Mouse (Mus musculus) limb, embryonic 14.5 days (tissue): ENCODE measurements around the gene Gnb1. TPM values are rescaled to one million over a fixed set of nuclear protein-coding genes. Genes with fewer than 3 reads are reported as not detected.

Experiments used
- ATAC-seq: fragments of 200-750 bp; cut with Nextera tagmentation; 2 replicates; pipeline ENCODE4 v1.8.0; 2017; ENCODE audit warnings: low read depth, moderate number of reproducible peaks, moderate TSS enrichment; ENCODE audit not compliant: low FRiP score
- DNase-seq: peaks from one replicate; pipeline ENCODE4 v3.0.0-alpha.2; 2015; ENCODE audit warnings: low spot score
- H3K27ac ChIP-seq: fragments of 300-500 bp; sonication (generic); replicated peaks from 2 replicates; pipeline ENCODE4 v1.5.1; 2014; ENCODE audit warnings: low read depth, mild to moderate bottlenecking, low read length, moderate library complexity, mixed read lengths
- H3K27me3 ChIP-seq: fragments of 300-500 bp; sonication (generic); 2 replicates; pipeline ENCODE4 v1.6.1; 2014; ENCODE audit warnings: low read length, mixed read lengths; ENCODE audit not compliant: control insufficient read depth, insufficient read depth
- H3K36me3 ChIP-seq: fragments of 300-500 bp; sonication (generic); 2 replicates; pipeline ENCODE4 v1.6.1; 2014; ENCODE audit warnings: mild to moderate bottlenecking, low read length, moderate library complexity, mixed read lengths; ENCODE audit not compliant: control insufficient read depth, insufficient read depth
- H3K4me1 ChIP-seq: fragments of 300-500 bp; sonication (generic); 2 replicates; pipeline ENCODE4 v1.6.1; 2014; ENCODE audit warnings: antibody characterized with exemption, low read length, mixed read lengths; ENCODE audit not compliant: control insufficient read depth, insufficient read depth
- H3K4me2 ChIP-seq: fragments of 300-500 bp; sonication (generic); replicated peaks from 2 replicates; pipeline ENCODE4 v1.6.1; 2014; ENCODE audit warnings: low read depth, mild to moderate bottlenecking, low read length, moderate library complexity; ENCODE audit not compliant: severe bottlenecking
- H3K4me3 ChIP-seq: fragments of 300-500 bp; sonication (generic); replicated peaks from 2 replicates; pipeline ENCODE4 v1.5.1; 2014; ENCODE audit warnings: low read length
- H3K9ac ChIP-seq: fragments of 300-500 bp; sonication (generic); 2 replicates; pipeline ENCODE4 v1.6.1; 2014; ENCODE audit warnings: mild to moderate bottlenecking, low read depth, low read length, moderate library complexity; ENCODE audit not compliant: severe bottlenecking
- H3K9me3 ChIP-seq: fragments of 300-500 bp; sonication (generic); 2 replicates; pipeline ENCODE4 v1.6.1; 2016; ENCODE audit warnings: low read length; ENCODE audit not compliant: control insufficient read depth
- POLR2A ChIP-seq: fragments of 200-500 bp; IDR thresholded peaks from 2 replicates; pipeline ENCODE4 v1.8.0; 2012; ENCODE audit warnings: inconsistent platforms, mild to moderate bottlenecking, moderate library complexity, borderline replicate concordance; ENCODE audit not compliant: insufficient read depth, insufficient read length; ENCODE audit errors: extremely low read depth
- WGBS: fragments of 180-500 bp; shearing (Covaris S2); extraction: QIAGEN DNeasy Blood & Tissue Kit; methylation state at CpG from one replicate; pipeline ENCODE4 v1.1.7; 2014; 5-methylcytosine and 5-hydroxymethylcytosine counted together
- polyA plus RNA-seq, 2 experiments: library from polyadenylated mRNA; depleted of rRNA in 1 of 2; stranded (reverse) in 1 of 2; unstranded in 1 of 2; fragments of >200 nt; fragmentation: Nextera tagmentation in 1 of 2; extraction: Ambion mirVana in 1 of 2; gene quantifications; 2 replicates each; pipeline versions ENCODE4 v1.2.1 to v1.2.3; 2012 to 2014

Gnb1 gene
- polyA plus RNA-seq, 2 experiments: 440 to 511 TPM

- no peak for TF ChIP-seq POLR2A
- no peak for DNase-seq
- H3K36me3 ChIP-seq: peaks cover 21% of the 10 kb centered on the region
- no peak for ATAC-seq
- no peak overlapping the region for H3K9ac ChIP-seq
- no peaks in the 10 kb centered on the region for H3K4me1 ChIP-seq
- H3K9me3 ChIP-seq: no peaks in the 10 kb centered on the region
- H3K27me3 ChIP-seq: no peaks in the 10 kb centered on the region
- no peak overlapping the region for H3K4me3 ChIP-seq
- WGBS: 90% methylated on average over 9 of the region's 9 CpGs
- no peak overlapping the region for H3K4me2 ChIP-seq
- H3K27ac ChIP-seq: no peak overlapping the region
These were observed 82.7 kb downstream of the Gnb1 start for GRCm38 (mm10) chr4:155573876-155574275.

GRCm38 (mm10) chr4:155574931-155575330 lies 83.8 kb downstream of the Gnb1 start:
- Histone ChIP-seq H3K27me3 (no peaks in the 10 kb centered on the region), H3K27ac (no peak overlapping the region), H3K4me2 (no peak overlapping the region), H3K36me3 (peaks cover 29% of the 10 kb centered on the region), H3K4me3 (no peak overlapping the region), H3K9me3 (no peaks in the 10 kb centered on the region), H3K9ac (no peak overlapping the region), H3K4me1 (no peaks in the 10 kb centered on the region)
- ATAC-seq (no peak), DNase-seq (no peak)
- no peak for TF ChIP-seq POLR2A
- WGBS: 88% methylated on average over 11 of the region's 11 CpGs

DNA sequence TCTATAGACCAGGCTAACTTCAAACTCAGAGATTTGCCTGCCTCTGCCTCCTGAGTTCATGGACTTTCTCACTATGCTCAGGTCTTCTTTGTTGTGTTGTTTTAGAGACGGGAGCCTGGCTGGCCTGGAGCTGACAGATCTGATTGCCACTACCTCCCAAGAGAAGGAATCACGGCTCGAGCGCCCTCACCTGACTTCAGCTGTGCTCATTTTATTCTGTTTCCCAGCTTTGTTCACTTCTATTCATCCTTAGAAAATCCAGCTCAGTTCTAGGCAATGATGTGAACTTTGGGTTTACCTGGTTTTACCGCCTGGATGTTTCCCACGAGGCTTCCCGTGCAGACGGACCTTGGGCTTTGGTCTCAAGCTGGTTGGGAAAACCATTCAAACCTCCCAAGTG lies 84.4 kb downstream of the Gnb1 start:
- no peak overlapping the region for H3K9ac ChIP-seq

DNA sequence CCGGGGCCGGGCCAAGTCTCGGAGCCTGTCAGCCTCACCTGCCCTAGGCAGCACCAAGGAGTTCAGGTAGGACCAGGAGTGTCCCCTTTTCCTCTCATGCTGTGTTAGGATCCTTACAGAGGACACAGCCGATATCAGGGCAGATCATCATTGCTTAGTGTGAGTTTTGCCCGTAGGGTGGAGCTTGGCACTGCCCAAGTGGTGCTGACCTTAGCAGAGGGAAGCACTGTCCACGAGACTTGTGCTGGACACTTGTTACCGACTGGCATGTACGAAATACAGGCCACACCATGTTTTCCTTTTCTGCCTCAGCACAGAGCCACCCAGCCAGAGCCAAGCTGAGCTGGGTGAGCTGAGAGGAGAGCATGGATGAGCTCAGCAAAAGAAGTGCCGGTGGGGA lies 86.0 kb downstream of the Gnb1 start:
- Histone ChIP-seq H3K4me2 (no peak overlapping the region), H3K9me3 (no peaks in the 10 kb centered on the region), H3K9ac (no peak overlapping the region), H3K27me3 (no peaks in the 10 kb centered on the region), H3K27ac (no peak overlapping the region), H3K4me3 (no peak overlapping the region), H3K36me3 (peaks cover 36% of the 10 kb centered on the region), H3K4me1 (no peaks in the 10 kb centered on the region)
- no peak for ATAC-seq
- 98% methylated on average over 9 of the region's 9 CpGs for WGBS
- TF ChIP-seq POLR2A: no peak
- no peak for DNase-seq

More for the DNA sequence above, 84.4 kb downstream of the Gnb1 start:
- Histone ChIP-seq H3K9me3 (no peaks in the 10 kb centered on the region), H3K27ac (no peak overlapping the region), H3K36me3 (peaks cover 30% of the 10 kb centered on the region), H3K4me2 (no peak overlapping the region), H3K4me1 (no peaks in the 10 kb centered on the region), H3K4me3 (no peak overlapping the region), H3K27me3 (no peaks in the 10 kb centered on the region)
- 91% methylated on average over 8 of the region's 8 CpGs for WGBS
- DNase-seq (no peak), ATAC-seq (no peak)
- TF ChIP-seq POLR2A: no peak

GRCm38 (mm10) chr4:155577741-155578140 lies 86.6 kb downstream of the Gnb1 start:
- TF ChIP-seq POLR2A: no peak
- no peaks in the 10 kb centered on the region for H3K4me1 ChIP-seq
- WGBS: 84% methylated on average over 5 of the region's 5 CpGs
- no peak for DNase-seq
- no peaks in the 10 kb centered on the region for H3K27me3 ChIP-seq
- H3K4me3 ChIP-seq: no peak overlapping the region
- ATAC-seq: no peak
- H3K36me3 ChIP-seq: peaks cover 42% of the 10 kb centered on the region
- H3K4me2 ChIP-seq: no peak overlapping the region
- H3K27ac ChIP-seq: no peak overlapping the region
- no peaks in the 10 kb centered on the region for H3K9me3 ChIP-seq
- H3K9ac ChIP-seq: no peak overlapping the region
